Mouse (Mus musculus) 3T3-L1 (cell line): ENCODE results near the gene Auts2.

Source experiments
- DNase-seq: peaks from one replicate; pipeline ENCODE4 v3.0.0-alpha.2; 2015; ENCODE audit warnings: low read depth, low spot score

Auts2 gene

DNA sequence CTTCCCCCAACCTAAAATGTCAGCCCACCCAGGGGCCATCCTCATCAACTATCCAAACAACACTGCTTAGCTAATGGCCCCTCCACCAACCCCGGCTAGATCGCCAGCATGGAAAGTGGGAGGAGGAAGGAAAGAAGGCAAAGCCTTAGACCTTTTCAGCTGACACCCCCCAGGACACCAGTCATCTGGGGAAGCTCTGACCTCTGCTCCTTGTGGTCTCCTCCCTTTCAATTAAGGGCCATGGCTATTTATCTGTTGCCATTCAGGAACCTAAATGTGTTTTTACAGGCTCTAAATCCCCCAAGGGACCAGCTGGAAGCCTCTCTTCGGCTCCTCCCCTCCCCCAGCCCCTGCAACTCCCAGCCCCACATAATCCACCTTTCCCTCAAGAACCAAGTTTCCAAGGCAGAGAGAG is 42.3 kb downstream of the Auts2 start:
- DNase-seq: no peak

DNA sequence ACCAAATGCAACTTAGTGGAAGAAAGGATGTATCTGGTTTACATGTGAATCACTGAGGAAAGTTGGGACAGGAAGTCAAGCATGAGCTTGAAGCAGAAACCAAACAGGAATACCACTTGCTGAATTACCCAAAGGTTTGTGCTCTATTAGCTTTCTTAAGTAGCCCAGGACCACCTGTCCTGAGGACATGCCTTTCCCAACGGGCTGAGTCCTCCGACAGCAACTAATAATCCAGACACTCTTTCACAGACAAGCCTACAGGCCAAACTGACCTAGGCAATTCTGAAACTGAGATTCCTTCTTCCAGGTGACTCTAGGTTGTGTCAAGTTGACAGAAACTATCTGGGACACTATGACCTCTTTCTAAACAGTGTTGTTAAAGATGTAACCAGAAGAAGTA is 44.2 kb downstream of the Auts2 start:
- no peak for DNase-seq

DNA sequence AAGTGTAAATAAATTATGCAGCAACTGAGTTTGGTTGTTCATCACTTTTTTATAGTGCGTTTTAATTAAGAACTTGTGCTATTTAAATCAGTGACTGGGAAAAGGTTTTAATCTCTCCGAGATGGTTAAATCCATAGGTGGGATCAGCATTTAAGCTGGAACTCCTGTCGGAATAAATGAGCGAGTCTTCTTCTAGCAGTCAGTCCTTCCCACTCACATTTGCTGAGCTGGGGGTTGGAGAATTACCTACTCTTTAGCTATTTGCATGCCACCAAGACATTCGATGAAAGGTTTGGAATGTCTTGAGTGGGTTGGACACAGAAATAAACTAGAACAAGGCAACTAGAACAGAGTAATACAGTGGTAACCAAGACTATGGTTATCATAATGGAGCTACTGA is 45.1 kb downstream of the Auts2 start:
- DNase-seq: no peak

DNA sequence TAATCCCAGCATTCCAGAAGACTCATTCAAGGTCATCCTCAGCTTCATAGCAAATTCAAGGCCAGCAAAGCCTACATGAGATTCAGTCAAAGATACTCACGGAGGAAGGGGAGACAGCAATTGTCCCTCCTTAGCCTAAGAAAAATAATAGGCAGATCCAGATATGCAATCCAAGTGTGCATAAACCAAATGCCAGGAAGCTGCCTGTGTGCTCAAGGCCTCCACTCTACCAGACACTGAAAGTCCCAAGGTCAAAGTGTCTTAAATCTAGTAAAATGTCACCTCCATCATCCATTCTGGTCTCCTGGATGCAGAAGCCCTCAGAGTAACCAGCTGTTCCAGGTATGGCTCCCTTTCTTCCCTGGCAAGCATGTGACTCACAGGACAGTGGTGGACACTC is 50.4 kb downstream of the Auts2 start:
- DNase-seq: no peak

DNA sequence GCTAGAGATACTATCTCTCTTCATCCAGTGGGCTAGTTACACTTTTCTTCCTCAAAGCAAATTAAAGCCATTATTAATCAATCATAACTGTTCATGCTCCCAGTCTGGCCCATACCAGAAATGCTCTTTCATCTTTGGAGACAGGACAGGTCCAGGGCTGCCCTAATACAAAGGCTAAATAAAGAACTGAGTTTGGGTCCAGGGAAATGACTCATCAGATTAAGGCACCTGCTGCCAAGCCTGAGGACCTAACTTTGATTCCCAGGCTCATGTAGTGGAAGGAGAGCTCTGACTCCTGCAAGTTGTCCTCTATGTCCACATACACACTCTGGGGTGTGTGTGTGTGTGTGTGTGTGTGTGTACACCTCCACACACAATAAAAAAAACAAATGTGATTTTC is 51.1 kb downstream of the Auts2 start:
- DNase-seq: no peak

DNA sequence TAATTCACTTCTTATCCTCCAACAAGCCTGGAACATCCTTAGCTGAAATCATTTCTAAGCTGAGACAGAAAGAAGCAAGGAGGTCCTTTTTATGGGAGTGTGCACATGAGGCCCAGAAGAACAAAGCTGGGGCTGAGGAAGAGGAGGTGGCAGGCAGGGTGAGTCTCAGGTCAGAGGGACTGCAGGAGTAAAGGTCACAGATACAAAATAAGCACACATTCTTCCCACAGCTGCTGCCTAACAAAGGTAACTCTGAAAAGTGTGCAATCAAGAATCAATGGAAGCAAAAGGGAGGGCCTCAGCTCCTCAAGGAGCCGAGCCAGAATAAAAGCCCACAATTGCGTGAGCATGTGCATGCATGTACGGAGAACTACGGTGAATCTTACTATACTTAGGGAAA is 51.6 kb downstream of the Auts2 start:
- DNase-seq: no peak

DNA sequence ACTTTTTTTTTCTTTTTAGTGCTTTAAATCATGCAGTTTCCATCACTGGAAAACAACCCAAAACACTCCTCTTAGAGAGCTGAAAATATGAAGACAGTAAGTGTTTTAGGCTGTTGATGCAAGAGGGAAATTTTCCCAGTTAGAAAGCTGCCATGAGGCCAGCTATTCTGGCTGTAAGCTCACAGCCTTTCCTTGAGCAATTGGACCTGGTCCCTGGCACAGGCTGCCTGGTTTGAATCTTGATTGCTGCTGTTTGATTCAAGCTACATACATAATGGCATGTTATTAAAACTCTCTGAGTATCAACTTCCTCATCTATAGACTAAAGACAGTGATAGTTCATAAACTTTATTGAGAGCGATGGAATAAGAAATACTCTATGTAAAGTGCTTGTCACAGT is 52.8 kb downstream of the Auts2 start:
- DNase-seq: no peak

DNA sequence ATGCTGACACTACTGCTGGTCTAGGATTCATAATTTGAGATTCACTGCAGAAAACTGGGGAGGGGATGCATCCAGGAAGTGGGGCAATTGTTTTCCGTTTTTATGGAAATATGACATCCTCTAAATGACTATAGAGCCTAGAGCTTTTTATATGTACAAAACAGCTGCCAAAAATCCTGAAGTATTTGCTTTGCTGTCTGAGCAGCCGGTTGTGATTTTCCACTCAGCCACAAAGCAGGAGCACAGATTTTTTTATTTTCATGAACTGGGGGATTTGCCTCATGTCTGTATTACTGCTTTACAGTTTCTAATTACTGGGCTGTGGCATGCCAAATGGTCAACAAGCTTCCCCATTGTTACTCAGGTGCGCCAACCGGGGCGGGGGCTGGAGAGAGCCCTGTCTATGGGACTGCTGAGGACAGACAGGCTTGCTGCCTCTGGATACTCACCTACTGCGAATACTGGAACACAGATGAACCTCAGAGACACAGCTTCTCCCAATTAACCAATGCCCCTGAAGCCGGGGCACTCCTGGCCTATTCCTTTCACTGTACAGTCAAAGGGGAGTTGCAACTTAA is 53.3 kb downstream of the Auts2 start:
- no peak for DNase-seq

DNA sequence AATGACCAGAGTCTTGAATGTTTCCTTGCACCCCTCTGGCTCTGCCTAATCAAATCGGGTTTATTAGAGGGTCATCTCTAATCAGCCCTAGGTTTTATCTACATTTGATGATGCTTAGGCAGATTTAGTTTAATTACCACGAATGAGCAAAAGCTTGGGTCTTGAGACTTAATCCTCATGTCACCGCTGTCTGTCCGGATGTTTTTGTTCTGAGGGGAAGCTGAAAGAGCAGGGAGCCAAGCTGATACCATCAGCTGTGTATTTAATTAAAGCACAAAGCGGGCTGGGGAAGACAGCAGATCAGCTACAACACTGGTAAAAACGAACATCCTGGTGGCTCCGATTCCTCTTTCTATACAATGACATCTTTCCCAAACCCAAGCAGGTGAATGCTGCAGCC is 56.3 kb downstream of the Auts2 start:
- no peak for DNase-seq

DNA sequence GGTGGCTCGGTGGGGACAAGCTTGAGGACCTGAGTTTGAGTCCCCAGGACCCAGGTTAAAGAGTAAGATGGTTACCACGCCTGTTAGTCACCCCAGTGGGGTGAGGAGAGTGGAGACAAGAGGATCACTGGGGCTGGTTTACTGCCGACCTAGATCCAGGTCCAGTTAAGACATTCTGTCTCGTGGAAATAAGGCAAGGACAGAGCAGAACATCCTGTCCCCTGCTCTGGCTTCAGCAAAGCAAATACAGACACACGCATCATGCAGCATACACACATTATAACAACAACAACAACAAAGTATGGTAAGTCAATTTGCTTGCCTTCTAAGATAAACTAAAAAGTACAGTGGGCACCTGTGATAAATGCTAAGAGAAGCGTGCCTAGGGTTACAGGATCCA is 57.1 kb downstream of the Auts2 start:
- DNase-seq: no peak

DNA sequence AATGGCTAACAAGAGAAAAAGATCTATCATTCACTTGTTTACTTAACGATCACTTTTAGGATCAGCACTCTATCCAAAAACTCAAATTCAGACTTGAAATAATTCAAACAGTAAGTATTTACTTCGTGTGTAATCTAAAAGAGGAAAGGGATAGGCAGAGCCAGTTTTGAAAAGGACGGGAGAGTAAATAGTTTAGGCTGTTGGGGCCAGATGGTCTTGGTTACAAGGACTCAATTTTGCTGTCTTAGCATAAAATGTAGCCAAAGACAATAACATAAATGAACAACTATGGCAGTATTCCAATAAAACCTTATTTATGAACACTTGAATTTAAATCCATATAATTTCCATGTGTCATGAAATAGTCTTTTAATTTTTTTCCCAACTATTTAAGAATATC is 57.7 kb downstream of the Auts2 start:
- DNase-seq: no peak

DNA sequence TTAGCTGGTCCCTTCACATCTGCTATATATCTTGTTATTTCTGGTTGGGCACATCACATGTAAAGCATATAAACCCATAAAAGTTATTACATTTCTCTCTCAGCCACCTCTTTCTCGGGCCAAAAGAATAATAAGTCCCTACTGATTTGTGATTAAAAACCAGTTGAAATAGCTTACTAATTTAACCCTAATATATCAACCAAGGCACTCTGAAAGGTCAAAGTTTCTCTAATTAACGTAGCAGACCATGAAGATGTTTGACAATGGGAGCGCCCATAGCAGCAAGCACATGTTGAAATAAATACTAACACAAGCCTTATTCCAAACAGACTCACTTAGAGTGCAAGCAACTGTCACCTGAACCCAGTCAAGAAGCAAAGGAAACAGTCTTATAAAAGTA is 61.7 kb downstream of the Auts2 start:
- no peak for DNase-seq

DNA sequence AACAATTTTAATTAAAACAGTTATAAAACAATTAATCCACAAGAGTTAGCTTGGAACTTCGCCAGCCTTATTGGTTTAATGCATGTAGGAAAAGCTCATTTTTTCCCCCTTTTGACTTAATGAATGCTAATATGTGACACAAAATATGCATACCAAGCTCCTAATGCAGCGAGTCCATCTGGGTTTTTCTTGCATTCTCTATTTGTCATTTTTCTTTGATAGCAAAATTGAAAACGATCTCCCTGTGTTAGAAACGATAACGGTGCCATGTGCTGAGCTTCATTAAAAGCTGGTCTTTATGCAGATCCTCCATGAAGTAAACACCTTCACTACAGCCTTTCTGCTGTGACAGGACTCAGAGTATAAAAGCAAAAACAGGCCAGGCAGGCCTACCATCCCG is 62.7 kb downstream of the Auts2 start:
- DNase-seq: no peak

DNA sequence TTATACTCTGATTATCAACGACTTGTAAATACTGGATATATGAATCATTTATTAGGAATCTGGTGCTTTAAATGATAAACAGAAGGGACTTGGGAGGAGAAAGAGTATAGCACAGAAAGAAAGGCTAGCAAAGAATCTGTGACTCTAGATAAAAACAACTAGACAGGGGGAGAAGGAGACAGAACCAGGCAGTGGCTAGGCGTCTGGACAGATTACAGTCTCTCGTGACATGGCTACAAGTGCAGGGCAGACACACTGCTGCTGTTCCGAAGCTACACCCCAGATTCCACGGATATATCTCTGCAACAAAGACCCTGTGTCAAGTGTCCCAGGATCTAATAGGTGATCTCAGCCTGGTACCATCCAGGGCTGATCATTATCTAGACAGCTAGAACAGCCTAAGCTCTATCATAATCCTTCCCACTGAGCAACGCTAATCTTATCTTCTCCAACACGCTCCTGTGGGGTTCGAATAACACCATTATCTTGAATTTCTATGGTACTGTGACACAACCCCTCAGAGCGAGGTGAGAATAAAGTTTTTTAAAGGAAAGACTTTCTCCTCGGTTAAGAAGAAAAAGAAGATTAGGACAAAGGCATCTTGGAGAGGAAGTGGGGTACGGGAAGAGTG is 63.8 kb downstream of the Auts2 start:
- no peak for DNase-seq

DNA sequence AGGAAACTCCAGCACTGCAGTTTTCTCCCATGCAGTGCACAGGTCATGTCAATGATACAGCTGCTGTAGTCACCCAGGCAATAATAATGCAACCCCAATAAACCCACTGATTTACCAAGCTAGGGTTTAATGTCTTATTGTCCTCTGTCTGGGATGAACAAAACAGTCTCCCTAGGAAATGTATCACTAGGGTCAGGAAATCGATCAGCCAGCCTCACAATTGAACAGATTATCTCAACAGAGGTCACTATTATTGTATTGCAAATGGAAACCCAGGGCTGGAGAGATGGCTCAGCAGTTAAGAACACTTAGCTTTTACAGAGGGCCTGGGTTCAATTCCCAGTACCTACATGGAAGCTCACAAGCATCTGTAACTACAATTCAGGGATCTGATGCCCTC is 65.6 kb downstream of the Auts2 start:
- DNase-seq: no peak

DNA sequence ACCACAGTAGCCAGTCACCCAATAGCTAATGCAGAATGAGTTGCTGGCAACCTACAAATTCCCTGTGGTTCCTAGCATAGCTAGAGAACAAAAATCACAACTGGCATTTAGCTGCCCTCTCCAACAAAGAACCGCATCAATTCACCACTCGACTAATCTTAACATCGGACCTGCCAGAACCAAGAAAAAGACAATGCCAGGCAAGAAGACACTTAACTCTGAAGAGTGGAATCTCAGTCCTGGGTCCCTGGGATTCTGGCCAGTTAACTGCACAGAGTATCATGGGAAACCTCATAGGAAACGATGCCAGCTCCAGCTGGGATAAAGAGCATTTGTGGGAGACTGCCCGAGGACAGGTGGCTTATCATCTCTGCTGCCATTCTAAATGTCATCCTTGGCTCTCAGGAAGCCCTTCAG is 70.2 kb downstream of the Auts2 start:
- no peak for DNase-seq

DNA sequence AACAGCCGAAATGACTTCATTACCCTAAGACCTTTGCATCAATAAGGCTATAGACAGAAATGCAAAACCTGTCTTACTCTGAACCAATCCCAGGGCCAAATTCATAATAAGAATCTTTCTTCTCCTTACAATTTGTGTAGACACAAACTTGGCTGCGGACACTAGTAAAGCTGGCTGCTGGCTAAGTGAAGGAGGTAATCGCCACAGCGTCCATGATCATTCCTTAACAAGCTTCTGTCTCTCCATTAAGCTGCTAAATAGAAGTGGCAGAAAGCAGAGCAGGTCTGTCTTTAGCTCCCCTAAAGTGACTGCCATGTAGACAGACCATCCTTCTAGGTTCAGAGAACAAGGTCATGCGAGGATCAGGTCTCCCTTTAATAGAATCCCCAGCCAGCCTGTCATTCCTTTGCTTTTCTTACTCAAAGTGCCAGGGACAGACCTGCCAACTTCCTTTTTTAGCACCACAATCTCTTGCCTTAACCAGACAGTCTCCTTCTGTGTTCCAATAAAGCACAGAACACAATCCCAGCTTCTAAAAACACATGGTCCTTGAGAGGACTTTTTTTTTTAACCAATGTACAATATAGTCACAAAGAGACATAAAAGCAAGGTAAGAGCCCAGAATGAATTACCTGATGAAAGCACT is 70.8 kb downstream of the Auts2 start:
- no peak for DNase-seq

DNA sequence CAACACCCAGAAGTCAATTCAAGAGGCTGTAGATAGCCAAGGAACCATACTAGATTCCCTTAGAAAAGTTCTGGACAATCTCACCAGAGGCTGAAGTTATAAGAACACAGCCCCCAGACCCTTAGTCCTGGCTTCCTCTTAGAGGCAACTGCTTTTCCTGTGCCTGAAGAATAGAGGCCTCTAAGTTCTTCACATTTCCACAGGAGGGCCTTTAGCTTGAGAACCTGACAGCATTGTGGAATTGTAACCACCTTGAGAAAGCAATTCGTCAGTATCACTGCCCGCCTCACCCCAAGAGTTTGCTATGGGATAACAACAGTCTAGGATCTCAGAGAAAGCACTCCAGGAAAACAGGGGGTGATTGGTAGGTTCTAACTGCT is 75.8 kb downstream of the Auts2 start:
- DNase-seq: no peak

DNA sequence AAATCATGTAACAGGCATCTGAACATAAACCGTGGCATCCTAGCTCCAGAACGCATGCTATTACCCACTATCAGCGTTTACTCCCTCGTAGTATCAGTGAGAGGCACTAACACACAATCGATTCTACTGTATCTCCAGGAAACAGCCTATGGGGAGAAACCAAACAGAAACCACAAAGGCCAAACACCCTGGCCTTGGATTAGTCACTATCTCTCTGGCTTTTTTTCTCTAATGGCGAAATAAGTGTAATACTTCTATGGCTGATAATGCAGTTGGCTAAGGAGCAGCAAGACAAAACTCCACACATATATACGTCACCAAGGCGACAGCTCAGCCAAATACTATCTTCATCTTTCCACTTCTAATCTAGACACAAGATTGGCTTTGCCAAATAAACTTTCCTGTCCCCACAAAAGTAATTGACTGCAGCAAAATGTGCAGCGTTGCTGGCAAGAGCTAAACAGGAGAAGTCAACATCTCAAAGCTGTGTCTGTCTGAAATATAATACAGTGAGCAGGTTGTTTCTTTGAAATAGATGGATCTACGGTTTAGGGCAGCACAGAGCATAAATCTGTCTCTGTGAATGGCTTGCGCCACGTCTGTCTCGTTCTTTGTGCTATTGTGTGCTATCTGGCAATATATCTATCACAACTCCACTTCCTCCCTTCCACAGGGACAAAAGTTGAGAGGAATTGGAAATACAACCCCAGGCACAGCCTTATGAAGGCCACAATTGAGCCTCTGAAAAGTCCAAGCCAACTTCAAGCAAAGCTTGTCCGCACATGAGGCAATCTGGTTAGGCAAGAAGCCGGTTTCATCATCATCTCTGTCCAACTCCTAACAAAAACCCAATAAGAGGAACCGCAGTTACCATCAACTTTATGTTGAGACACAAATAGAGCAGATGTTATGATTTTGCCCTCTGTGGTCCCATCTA is 76.4 kb downstream of the Auts2 start:
- DNase-seq: no peak

DNA sequence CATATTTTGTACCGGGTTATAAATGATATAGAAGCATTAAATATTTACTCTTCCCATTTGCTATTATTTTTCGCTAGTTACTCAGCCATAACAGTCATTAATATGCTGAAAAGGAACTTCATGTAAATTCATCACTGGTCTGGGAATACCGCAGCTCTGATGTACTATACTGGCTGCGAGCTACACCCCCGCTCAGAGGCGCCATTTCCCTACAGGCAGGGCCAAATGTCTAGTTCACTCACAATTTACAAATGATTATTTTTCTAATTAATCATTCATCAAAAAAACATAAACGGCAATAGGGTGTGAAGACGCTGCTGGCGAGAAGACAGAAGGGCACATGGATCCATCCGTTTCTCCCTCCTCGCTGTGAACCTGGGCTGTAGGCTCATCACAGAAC is 80.6 kb downstream of the Auts2 start:
- no peak for DNase-seq

DNA sequence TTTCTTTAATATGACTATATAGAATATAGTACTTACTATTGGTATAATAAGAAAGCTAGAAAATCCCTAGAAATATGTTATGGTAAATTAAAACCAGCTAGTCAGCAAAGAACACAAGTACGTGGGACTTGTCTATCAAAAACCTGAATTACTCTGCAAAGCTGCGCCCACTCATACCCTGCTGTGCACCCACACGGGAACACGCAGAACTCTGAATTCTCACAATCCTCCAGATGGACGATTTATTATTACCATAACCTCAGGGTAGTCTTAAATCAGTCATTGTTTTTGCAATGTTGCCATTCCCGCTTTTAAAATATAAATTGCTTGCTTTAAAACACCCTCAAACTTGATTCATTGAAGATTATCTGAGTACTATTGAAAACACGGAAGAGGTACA is 84.6 kb downstream of the Auts2 start:
- DNase-seq: no peak

DNA sequence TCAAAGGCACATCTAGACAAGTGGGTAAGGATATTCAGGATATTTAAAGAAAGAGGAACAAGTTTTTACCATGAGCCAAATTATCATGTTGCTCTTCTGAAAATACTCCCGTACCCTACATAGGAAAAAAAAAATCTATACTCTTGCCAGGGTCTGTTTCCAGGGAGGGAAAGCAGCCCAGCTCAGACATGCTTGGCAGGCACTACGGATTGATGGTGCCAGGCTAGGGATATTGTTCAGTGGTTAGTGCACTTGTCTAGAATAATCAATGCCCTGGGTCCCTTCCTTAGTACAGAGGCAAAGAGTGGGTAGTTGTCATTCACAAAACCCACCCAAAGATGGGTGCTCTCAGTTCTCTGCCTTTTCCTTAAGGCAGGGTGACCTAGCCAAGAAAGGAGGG is 90.8 kb downstream of the Auts2 start:
- DNase-seq: no peak

DNA sequence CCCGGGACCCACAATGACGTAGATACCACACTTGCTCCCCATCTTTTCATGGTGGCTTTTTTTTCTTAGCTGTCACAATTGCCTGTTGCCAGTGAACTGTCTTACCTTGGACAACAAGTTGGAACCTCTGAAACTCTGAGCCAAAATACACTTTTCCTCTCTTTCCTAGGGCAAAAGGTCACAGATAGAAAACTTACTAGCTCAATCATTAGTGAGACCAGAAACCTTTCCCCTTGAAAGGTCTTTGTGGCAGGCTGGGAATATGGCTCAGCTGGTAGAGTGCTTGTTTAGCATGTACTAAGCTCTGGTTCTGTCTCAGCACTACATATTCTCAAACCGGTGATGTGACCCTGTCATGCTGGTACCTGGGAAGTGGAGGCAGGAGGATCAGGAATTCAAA is 93.1 kb downstream of the Auts2 start:
- DNase-seq: no peak
